Mouse (Mus musculus) midbrain, embryonic 12.5 days (tissue): ENCODE data around the gene Trim17. TPM values are rescaled to one million over a fixed set of nuclear protein-coding genes. Genes with fewer than 3 reads are reported as not detected.

ENCODE experiments used
- ATAC-seq: fragments of 200-750 bp; cut with Nextera tagmentation; 2 replicates; pipeline ENCODE4 v1.8.0; 2017; ENCODE audit warnings: low read depth, moderate TSS enrichment, moderate library complexity; ENCODE audit not compliant: low FRiP score
- H3K27ac ChIP-seq: fragments of 300-500 bp; sonication (generic); replicated peaks from 2 replicates; pipeline ENCODE4 v1.5.1; 2016; ENCODE audit warnings: mild to moderate bottlenecking
- H3K27me3 ChIP-seq: fragments of 300-500 bp; sonication (generic); 2 replicates; pipeline ENCODE4 v1.6.1; 2016; ENCODE audit warnings: mild to moderate bottlenecking
- H3K36me3 ChIP-seq: fragments of 300-500 bp; sonication (generic); 2 replicates; pipeline ENCODE4 v1.6.1; 2016
- H3K4me1 ChIP-seq: fragments of 300-500 bp; sonication (generic); 2 replicates; pipeline ENCODE4 v1.6.1; 2016
- H3K4me2 ChIP-seq: fragments of 300-500 bp; sonication (generic); replicated peaks from 2 replicates; pipeline ENCODE4 v1.6.1; 2016; ENCODE audit warnings: mild to moderate bottlenecking, moderate library complexity
- H3K4me3 ChIP-seq: fragments of 300-500 bp; sonication (generic); 2 replicates; pipeline ENCODE4 v1.5.1; 2016; ENCODE audit warnings: mild to moderate bottlenecking
- H3K9ac ChIP-seq: fragments of 300-500 bp; sonication (generic); replicated peaks from 2 replicates; pipeline ENCODE4 v1.6.1; 2016; ENCODE audit warnings: mild to moderate bottlenecking, moderate library complexity
- H3K9me3 ChIP-seq: fragments of 300-500 bp; sonication (generic); 2 replicates; pipeline ENCODE4 v1.6.1; 2016; ENCODE audit warnings: mild to moderate bottlenecking
- WGBS: fragments of 180-500 bp; shearing (Covaris S2); methylation state at CpG from one replicate; pipeline ENCODE4 v1.1.7; 2016; 5-methylcytosine and 5-hydroxymethylcytosine counted together
- polyA plus RNA-seq: library from polyadenylated mRNA; unstranded; fragments of >200 nt; fragmentation: Nextera tagmentation; extraction: Ambion mirVana; gene quantifications from 2 replicates; pipeline ENCODE4 v1.2.1, GENCODE M21; 2016

Trim17 gene
- polyA plus RNA-seq, 1 experiment from 2014 or later = 0.64 TPM

GRCm38 (mm10) chr11:58971796-58972195 is 17.3 kb downstream of the Trim17 start:
- Histone ChIP-seq H3K4me2 (no peak overlapping the region), H3K27me3 (no peaks in the 10 kb centered on the region), H3K4me3 (no peak overlapping the region), H3K27ac (no peak overlapping the region), H3K9me3 (no peaks in the 10 kb centered on the region), H3K36me3 (peaks cover 35% of the 10 kb centered on the region), H3K9ac (no peak overlapping the region), H3K4me1 (peaks cover 14% of the 10 kb centered on the region)
- no peak for ATAC-seq
- WGBS = 92% methylated on average over 3 of the region's 3 CpGs

GRCm38 (mm10) chr11:58974414-58974813 is 19.9 kb downstream of the Trim17 start:
- Histone ChIP-seq H3K36me3 (peaks cover 24% of the 10 kb centered on the region), H3K4me1 (peaks cover 28% of the 10 kb centered on the region), H3K9ac (no peak overlapping the region), H3K4me3 (no peak overlapping the region), H3K27me3 (no peaks in the 10 kb centered on the region), H3K4me2 (no peak overlapping the region), H3K9me3 (no peaks in the 10 kb centered on the region), H3K27ac (no peak overlapping the region)
- 89% methylated on average over 3 of the region's 3 CpGs for WGBS
- no peak for ATAC-seq

GRCm38 (mm10) chr11:58977150-58977549 is 22.7 kb downstream of the Trim17 start:
- peak overlapping the region; percentile 75 for H3K27ac ChIP-seq
- no peaks in the 10 kb centered on the region for H3K27me3 ChIP-seq
- peak overlapping the region; percentile 95 for H3K4me2 ChIP-seq
- no peaks in the 10 kb centered on the region for H3K9me3 ChIP-seq
- peaks cover 15% of the 10 kb centered on the region for H3K36me3 ChIP-seq
- peak overlapping the region; percentile 97 for H3K9ac ChIP-seq
- no peak for ATAC-seq
- peak overlapping the region; percentile 95 for H3K4me3 ChIP-seq
- peaks cover 45% of the 10 kb centered on the region for H3K4me1 ChIP-seq
- WGBS = under 1% methylated on average over 29 of the region's 29 CpGs

GRCm38 (mm10) chr11:58977607-58978026 is 23.1 kb downstream of the Trim17 start:
- Histone ChIP-seq H3K4me1 (peaks cover 45% of the 10 kb centered on the region), H3K4me2 (peak overlapping the region; percentile 95), H3K36me3 (peaks cover 16% of the 10 kb centered on the region), H3K9me3 (no peaks in the 10 kb centered on the region), H3K9ac (peak overlapping the region; percentile 97), H3K27ac (peak overlapping the region; percentile 75), H3K4me3 (peak overlapping the region; percentile 95), H3K27me3 (no peaks in the 10 kb centered on the region)
- WGBS = under 1% methylated on average over 21 of the region's 21 CpGs
- ATAC-seq = 0 out of 2 replicates have a peak, but pooled peaks have one; percentile 11

- peak; percentile 82 for ATAC-seq
- WGBS = under 1% methylated on average over 64 of the region's 64 CpGs
- peaks cover 45% of the 10 kb centered on the region for H3K4me1 ChIP-seq
- peak within 1 kb of the TSS; percentile 95 for H3K4me2 ChIP-seq
- H3K9ac ChIP-seq = peak within 1 kb of the TSS; percentile 97
- peak within 1 kb of the TSS; percentile 95 for H3K4me3 ChIP-seq
- H3K27ac ChIP-seq = peak within 1 kb of the TSS; percentile 75
- H3K36me3 ChIP-seq = peaks cover 21% of the 10 kb centered on the region
- no peaks in the 10 kb centered on the region for H3K9me3 ChIP-seq
- no peaks in the 10 kb centered on the region for H3K27me3 ChIP-seq
These were observed 23.7 kb downstream of the Trim17 start, which contains the start of gene Trim11 for GRCm38 (mm10) chr11:58978027-58978705. Gene Trim11 (plus strand): TSS chr11:58978093.

- Histone ChIP-seq H3K4me1 (peaks cover 45% of the 10 kb centered on the region), H3K9ac (peak overlapping the region; percentile 97), H3K27me3 (no peaks in the 10 kb centered on the region), H3K27ac (no peak overlapping the region), H3K9me3 (no peaks in the 10 kb centered on the region), H3K36me3 (peaks cover 24% of the 10 kb centered on the region), H3K4me2 (peak overlapping the region; percentile 95), H3K4me3 (peak overlapping the region; percentile 95)
- ATAC-seq = no peak; the same call in 1 of the 2 replicates
- 3% methylated on average over 5 of the region's 5 CpGs for WGBS
These were observed 24.2 kb downstream of the Trim17 start for GRCm38 (mm10) chr11:58978706-58979030.

GRCm38 (mm10) chr11:58979183-58979582 is 24.7 kb downstream of the Trim17 start:
- Histone ChIP-seq H3K9me3 (no peaks in the 10 kb centered on the region), H3K4me2 (peak overlapping the region; percentile 95), H3K9ac (peak overlapping the region; percentile 97), H3K27ac (no peak overlapping the region), H3K4me3 (peak overlapping the region; percentile 95), H3K27me3 (no peaks in the 10 kb centered on the region), H3K36me3 (peaks cover 29% of the 10 kb centered on the region), H3K4me1 (peaks cover 41% of the 10 kb centered on the region)
- WGBS = 88% methylated on average over 3 of the region's 3 CpGs
- ATAC-seq = no peak

- WGBS = 79% methylated on average over 7 of the region's 7 CpGs
- no peak for ATAC-seq
- peak overlapping the region; percentile 97 for H3K9ac ChIP-seq
These were observed 25.2 kb downstream of the Trim17 start for GRCm38 (mm10) chr11:58979661-58980060.

GRCm38 (mm10) chr11:58980381-58980990 is 26.0 kb downstream of the Trim17 start:
- H3K9ac ChIP-seq = peak overlapping the region; percentile 97; the same call in 1 of the 2 replicates
- H3K4me2 ChIP-seq = 0 out of 2 replicates have a peak overlapping the region, but pooled peaks have one; percentile 7
- 69% methylated on average over 5 of the region's 5 CpGs for WGBS
- no peaks in the 10 kb centered on the region for H3K9me3 ChIP-seq
- no peak for ATAC-seq
- peaks cover 42% of the 10 kb centered on the region for H3K36me3 ChIP-seq
- no peak overlapping the region for H3K4me3 ChIP-seq
- no peaks in the 10 kb centered on the region for H3K27me3 ChIP-seq
- peaks cover 39% of the 10 kb centered on the region for H3K4me1 ChIP-seq
- H3K27ac ChIP-seq = no peak overlapping the region

More at GRCm38 (mm10) chr11:58979661-58980060, 25.2 kb downstream of the Trim17 start:
- no peaks in the 10 kb centered on the region for H3K9me3 ChIP-seq
- H3K4me3 ChIP-seq = peak overlapping the region; percentile 95
- peak overlapping the region; percentile 95 for H3K4me2 ChIP-seq
- no peak overlapping the region for H3K27ac ChIP-seq
- H3K4me1 ChIP-seq = peaks cover 40% of the 10 kb centered on the region
- H3K36me3 ChIP-seq = peaks cover 33% of the 10 kb centered on the region
- H3K27me3 ChIP-seq = no peaks in the 10 kb centered on the region

- no peak overlapping the region for H3K4me2 ChIP-seq
- no peak overlapping the region; the same call in 1 of the 2 replicates for H3K9ac ChIP-seq
- H3K9me3 ChIP-seq = no peaks in the 10 kb centered on the region
- peaks cover 31% of the 10 kb centered on the region for H3K4me1 ChIP-seq
- H3K36me3 ChIP-seq = peaks cover 51% of the 10 kb centered on the region
- no peak for ATAC-seq
- H3K27me3 ChIP-seq = no peaks in the 10 kb centered on the region
- H3K4me3 ChIP-seq = no peak overlapping the region
- H3K27ac ChIP-seq = no peak overlapping the region
- 48% methylated on average over 14 of the region's 14 CpGs for WGBS
These were observed 27.3 kb downstream of the Trim17 start for GRCm38 (mm10) chr11:58981541-58982447.

- no peak overlapping the region for H3K27ac ChIP-seq
- H3K9ac ChIP-seq = no peak overlapping the region
- no peak overlapping the region for H3K4me2 ChIP-seq
- peaks cover 27% of the 10 kb centered on the region for H3K4me1 ChIP-seq
- H3K27me3 ChIP-seq = no peaks in the 10 kb centered on the region
- ATAC-seq = no peak
- H3K36me3 ChIP-seq = peaks cover 57% of the 10 kb centered on the region
- no peak overlapping the region for H3K4me3 ChIP-seq
- H3K9me3 ChIP-seq = no peaks in the 10 kb centered on the region
- WGBS = 91% methylated on average over 18 of the region's 18 CpGs
These were observed 28.1 kb downstream of the Trim17 start for GRCm38 (mm10) chr11:58982471-58983097.
